Mouse (Mus musculus): ENCODE measurements at regions not wholly inside any gene's neighbourhood (a gene's known extent, or its start where the extent isn't known, plus 50 kb on each side); places are given as distances from the start of the nearest gene placed in this dataset.

GRCm38 (mm10) chr9:104457635-104458034 lies 89.5 kb upstream of the Cpne4 start:
- no peak overlapping the region for H3K9ac ChIP-seq (ENCODE audit: low read length)
- DNase-seq (ENCODE audit: low spot score) (peak; percentile 12), ATAC-seq (no peak)
- H3K27me3 ChIP-seq (replicated peaks; ENCODE audit: control insufficient read depth, insufficient read depth, low read length) = no peaks in the 10 kb centered on the region
- no peak overlapping the region for H3K27ac ChIP-seq (ENCODE audit: low read depth, low read length)
- H3K4me3 ChIP-seq (ENCODE audit: low read depth, low read length) = no peak overlapping the region
- H3K36me3 ChIP-seq (ENCODE audit: control insufficient read depth, insufficient read depth, low read length) = no peaks in the 10 kb centered on the region
- 36% methylated on average over 4 of the region's 4 CpGs for WGBS
- H3K4me2 ChIP-seq (ENCODE audit: low read length) = no peak overlapping the region
- H3K9me3 ChIP-seq (replicated peaks; ENCODE audit: control insufficient read depth, low read length) = no peaks in the 10 kb centered on the region
- no peaks in the 10 kb centered on the region for H3K4me1 ChIP-seq (ENCODE audit: control insufficient read depth, insufficient read depth, low read length)

- no peaks in the 10 kb centered on the region for H3K4me1 ChIP-seq (ENCODE audit: control insufficient read depth, insufficient read depth, low read length)
- H3K9ac ChIP-seq (ENCODE audit: low read length) = no peak overlapping the region
- H3K36me3 ChIP-seq (ENCODE audit: control insufficient read depth, insufficient read depth, low read length) = no peaks in the 10 kb centered on the region
- no peak overlapping the region for H3K27ac ChIP-seq (ENCODE audit: low read depth, low read length)
- no peaks in the 10 kb centered on the region for H3K27me3 ChIP-seq (replicated peaks; ENCODE audit: control insufficient read depth, insufficient read depth, low read length)
- H3K4me3 ChIP-seq (ENCODE audit: low read depth, low read length) = no peak overlapping the region
- H3K4me2 ChIP-seq (ENCODE audit: low read length) = no peak overlapping the region
- H3K9me3 ChIP-seq (replicated peaks; ENCODE audit: control insufficient read depth, low read length) = no peaks in the 10 kb centered on the region
- 67% methylated on average over 8 of the region's 8 CpGs for WGBS
- no peak for ATAC-seq
- peak; percentile 47 for DNase-seq (ENCODE audit: low spot score)
Measured at GRCm38 (mm10) chr9:104448577-104449165, 98.4 kb upstream of the Cpne4 start.

- no peak for ATAC-seq
- Histone ChIP-seq H3K4me3 (ENCODE audit: low read depth, low read length) (no peak overlapping the region), H3K9me3 (replicated peaks; ENCODE audit: control insufficient read depth, low read length) (no peaks in the 10 kb centered on the region), H3K27me3 (replicated peaks; ENCODE audit: control insufficient read depth, insufficient read depth, low read length) (no peaks in the 10 kb centered on the region), H3K27ac (ENCODE audit: low read depth, low read length) (no peak overlapping the region), H3K36me3 (ENCODE audit: control insufficient read depth, insufficient read depth, low read length) (no peaks in the 10 kb centered on the region), H3K4me1 (ENCODE audit: control insufficient read depth, insufficient read depth, low read length) (no peaks in the 10 kb centered on the region), H3K9ac (ENCODE audit: low read length) (no peak overlapping the region), H3K4me2 (ENCODE audit: low read length) (no peak overlapping the region)
- 50% methylated on average over 5 of the region's 5 CpGs for WGBS
- peak; percentile 39 for DNase-seq (ENCODE audit: low spot score)
Measured at GRCm38 (mm10) chr9:104444906-104445305, 102.2 kb upstream of the Cpne4 start.

- Histone ChIP-seq H3K4me3 (ENCODE audit: low read depth, low read length) (no peak overlapping the region), H3K4me1 (ENCODE audit: control insufficient read depth, insufficient read depth, low read length) (no peaks in the 10 kb centered on the region), H3K36me3 (ENCODE audit: control insufficient read depth, insufficient read depth, low read length) (no peaks in the 10 kb centered on the region), H3K9me3 (replicated peaks; ENCODE audit: control insufficient read depth, low read length) (no peaks in the 10 kb centered on the region), H3K27ac (ENCODE audit: low read depth, low read length) (no peak overlapping the region), H3K27me3 (replicated peaks; ENCODE audit: control insufficient read depth, insufficient read depth, low read length) (no peaks in the 10 kb centered on the region), H3K9ac (ENCODE audit: low read length) (no peak overlapping the region), H3K4me2 (ENCODE audit: low read length) (no peak overlapping the region)
- no peak for DNase-seq (ENCODE audit: low spot score)
- 80% methylated on average over 7 of the region's 7 CpGs for WGBS
- ATAC-seq = no peak
Measured at GRCm38 (mm10) chr9:104443236-104443635, 103.8 kb upstream of the Cpne4 start.

- Histone ChIP-seq H3K4me3 (ENCODE audit: low read depth, low read length) (no peak overlapping the region), H3K4me2 (ENCODE audit: low read length) (no peak overlapping the region), H3K4me1 (ENCODE audit: control insufficient read depth, insufficient read depth, low read length) (no peaks in the 10 kb centered on the region; the same call in 1 of the 2 replicates), H3K27me3 (replicated peaks; ENCODE audit: control insufficient read depth, insufficient read depth, low read length) (peaks cover 11% of the 10 kb centered on the region; the same call in 1 of the 2 replicates), H3K9me3 (replicated peaks; ENCODE audit: control insufficient read depth, low read length) (no peaks in the 10 kb centered on the region), H3K27ac (ENCODE audit: low read depth, low read length) (no peak overlapping the region), H3K36me3 (ENCODE audit: control insufficient read depth, insufficient read depth, low read length) (no peaks in the 10 kb centered on the region), H3K9ac (ENCODE audit: low read length) (no peak overlapping the region)
- WGBS = 47% methylated on average over 5 of the region's 5 CpGs
- DNase-seq (ENCODE audit: low spot score) (no peak), ATAC-seq (no peak)
Measured at GRCm38 (mm10) chr9:104413021-104413420, 75.5 kb upstream of the Acpp start.

GRCm38 (mm10) chr9:104410211-104410610 lies 72.7 kb upstream of the Acpp start:
- Histone ChIP-seq H3K27me3 (replicated peaks; ENCODE audit: control insufficient read depth, insufficient read depth, low read length) (peaks cover 11% of the 10 kb centered on the region; the same call in 1 of the 2 replicates), H3K4me3 (ENCODE audit: low read depth, low read length) (no peak overlapping the region), H3K36me3 (ENCODE audit: control insufficient read depth, insufficient read depth, low read length) (no peaks in the 10 kb centered on the region), H3K9me3 (replicated peaks; ENCODE audit: control insufficient read depth, low read length) (no peaks in the 10 kb centered on the region), H3K4me2 (ENCODE audit: low read length) (no peak overlapping the region; the same call in 1 of the 2 replicates), H3K27ac (ENCODE audit: low read depth, low read length) (no peak overlapping the region), H3K4me1 (ENCODE audit: control insufficient read depth, insufficient read depth, low read length) (peaks cover 4% of the 10 kb centered on the region; the same call in 1 of the 2 replicates), H3K9ac (ENCODE audit: low read length) (no peak overlapping the region)
- DNase-seq (ENCODE audit: low spot score) = peak; percentile 85
- WGBS = under 1% methylated on average over 5 of the region's 5 CpGs
- peak; percentile 42; the same call in 1 of the 2 replicates for ATAC-seq

GRCm38 (mm10) chr9:104409381-104409780 lies 71.8 kb upstream of the Acpp start:
- Histone ChIP-seq H3K4me1 (ENCODE audit: control insufficient read depth, insufficient read depth, low read length) (peaks cover 4% of the 10 kb centered on the region; the same call in 1 of the 2 replicates), H3K27ac (ENCODE audit: low read depth, low read length) (no peak overlapping the region), H3K9me3 (replicated peaks; ENCODE audit: control insufficient read depth, low read length) (no peaks in the 10 kb centered on the region), H3K4me3 (ENCODE audit: low read depth, low read length) (peak overlapping the region; percentile 26), H3K9ac (ENCODE audit: low read length) (no peak overlapping the region), H3K36me3 (ENCODE audit: control insufficient read depth, insufficient read depth, low read length) (no peaks in the 10 kb centered on the region), H3K27me3 (replicated peaks; ENCODE audit: control insufficient read depth, insufficient read depth, low read length) (peaks cover 11% of the 10 kb centered on the region; the same call in 1 of the 2 replicates), H3K4me2 (ENCODE audit: low read length) (peak overlapping the region; percentile 53)
- DNase-seq (ENCODE audit: low spot score) (peak; percentile 27), ATAC-seq (no peak)
- WGBS = 18% methylated on average over 12 of the region's 12 CpGs

GRCm38 (mm10) chr9:104408571-104409294 lies 71.2 kb upstream of the Acpp start:
- Histone ChIP-seq H3K4me1 (ENCODE audit: control insufficient read depth, insufficient read depth, low read length) (peaks cover 4% of the 10 kb centered on the region; the same call in 1 of the 2 replicates), H3K36me3 (ENCODE audit: control insufficient read depth, insufficient read depth, low read length) (no peaks in the 10 kb centered on the region), H3K27me3 (replicated peaks; ENCODE audit: control insufficient read depth, insufficient read depth, low read length) (peaks cover 11% of the 10 kb centered on the region; the same call in 1 of the 2 replicates), H3K9ac (ENCODE audit: low read length) (no peak overlapping the region), H3K4me3 (ENCODE audit: low read depth, low read length) (peak overlapping the region; percentile 26), H3K9me3 (replicated peaks; ENCODE audit: control insufficient read depth, low read length) (no peaks in the 10 kb centered on the region), H3K4me2 (ENCODE audit: low read length) (peak overlapping the region; percentile 53), H3K27ac (ENCODE audit: low read depth, low read length) (no peak overlapping the region)
- ATAC-seq (peak; percentile 37; the same call in 1 of the 2 replicates), DNase-seq (ENCODE audit: low spot score) (peak; percentile 60)
- 12% methylated on average over 21 of the region's 21 CpGs for WGBS

Measured in forebrain, embryonic 14.5 days (tissue).